Mouse (Mus musculus): Measurements from ENCODE around the gene Olfr750. TPM values are rescaled to one million over a fixed set of nuclear protein-coding genes. Genes with fewer than 3 reads are reported as not detected.

Olfr750 gene
- polyA plus RNA-seq, 1 experiment from 2014 or later: not detected

DNA sequence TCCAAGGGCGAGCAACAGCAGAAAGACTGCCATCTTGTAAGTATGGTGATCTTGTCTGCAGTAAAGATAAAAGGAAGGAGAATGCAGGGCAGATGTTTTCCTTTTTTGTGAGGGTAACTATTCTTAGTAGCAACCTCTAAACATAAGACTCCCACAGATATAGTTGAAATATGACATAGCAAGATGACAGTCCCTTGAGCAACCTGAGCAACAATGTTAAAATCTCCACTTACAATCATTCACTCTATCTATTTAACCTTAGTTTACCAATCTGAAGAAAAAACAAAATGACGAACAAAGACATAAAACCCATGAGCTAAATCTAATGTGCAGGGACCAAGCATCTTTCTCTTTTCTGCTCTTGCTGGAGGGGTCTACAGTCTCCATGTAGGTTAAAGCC, 24.2 kb downstream of the Olfr750 start, which contains the start of gene Rnase11:
TSS of gene Rnase11 (minus strand) at position 101 of the 400 bp plus-strand sequence.
- ATAC-seq (ENCODE audit: low FRiP score): no peak
- Histone ChIP-seq H3K27ac (no peak within 1 kb of the TSS), H3K4me3 (no peak within 1 kb of the TSS), H3K36me3 (no peaks in the 10 kb centered on the region), H3K4me1 (replicated peaks) (peaks cover 4% of the 10 kb centered on the region; the same call in 1 of the 2 replicates), H3K27me3 (no peaks in the 10 kb centered on the region), H3K9me3 (no peaks in the 10 kb centered on the region), H3K4me2 (no peak within 1 kb of the TSS), H3K9ac (no peak within 1 kb of the TSS)
- WGBS: 90% methylated on average over 2 of the region's 2 CpGs

GRCm38 (mm10) chr14:51047846-51048245, 26.4 kb downstream of the Olfr750 start:
- Histone ChIP-seq H3K4me1 (replicated peaks) (no peaks in the 10 kb centered on the region), H3K36me3 (no peaks in the 10 kb centered on the region), H3K27ac (no peak overlapping the region), H3K4me3 (no peak overlapping the region), H3K9me3 (no peaks in the 10 kb centered on the region), H3K9ac (no peak overlapping the region), H3K4me2 (no peak overlapping the region), H3K27me3 (no peaks in the 10 kb centered on the region)
- no peak for ATAC-seq (ENCODE audit: low FRiP score)
- WGBS: 76% methylated on average over 5 of the region's 5 CpGs

DNA sequence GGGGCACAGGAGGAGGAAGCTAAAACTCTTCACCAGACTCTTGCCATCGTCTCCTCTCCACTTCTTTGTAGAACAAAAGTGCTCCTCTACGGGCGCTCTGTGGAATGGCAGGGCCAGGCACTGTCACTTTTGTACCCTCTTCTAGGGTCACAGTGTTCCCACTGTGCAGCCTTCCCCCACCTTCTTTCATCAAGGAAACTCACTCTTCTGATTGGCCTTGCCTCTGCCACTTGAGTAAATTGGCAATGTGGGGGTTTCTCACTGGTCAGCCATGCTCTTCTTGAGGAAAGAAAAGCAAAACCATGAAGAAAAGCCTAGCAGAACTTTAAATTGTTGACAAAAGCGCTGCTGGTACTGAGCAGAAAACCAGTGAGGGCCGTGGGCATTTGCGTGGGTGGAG, 32.5 kb downstream of the Olfr750 start, which contains the start of gene Rnase9:
TSS of gene Rnase9 (minus strand) at position 101 of the 400 bp plus-strand sequence.
- Histone ChIP-seq H3K4me3 (no peak within 1 kb of the TSS), H3K27ac (no peak within 1 kb of the TSS), H3K9me3 (no peaks in the 10 kb centered on the region), H3K36me3 (no peaks in the 10 kb centered on the region), H3K4me2 (no peak within 1 kb of the TSS), H3K27me3 (no peaks in the 10 kb centered on the region), H3K9ac (no peak within 1 kb of the TSS), H3K4me1 (replicated peaks) (no peaks in the 10 kb centered on the region)
- ATAC-seq (ENCODE audit: low FRiP score): no peak
- 57% methylated on average over 6 of the region's 6 CpGs for WGBS

- H3K27ac ChIP-seq: no peak overlapping the region
- H3K4me1 ChIP-seq (replicated peaks): no peaks in the 10 kb centered on the region
- H3K9ac ChIP-seq: no peak overlapping the region
- no peak for ATAC-seq (ENCODE audit: low FRiP score)
- H3K4me3 ChIP-seq: no peak overlapping the region
- no peaks in the 10 kb centered on the region for H3K27me3 ChIP-seq
- H3K36me3 ChIP-seq: no peaks in the 10 kb centered on the region
- no peaks in the 10 kb centered on the region for H3K9me3 ChIP-seq
- 89% methylated on average over 4 of the region's 4 CpGs for WGBS
- no peak overlapping the region for H3K4me2 ChIP-seq
These were observed 38.0 kb downstream of the Olfr750 start for GRCm38 (mm10) chr14:51036214-51036613.

DNA sequence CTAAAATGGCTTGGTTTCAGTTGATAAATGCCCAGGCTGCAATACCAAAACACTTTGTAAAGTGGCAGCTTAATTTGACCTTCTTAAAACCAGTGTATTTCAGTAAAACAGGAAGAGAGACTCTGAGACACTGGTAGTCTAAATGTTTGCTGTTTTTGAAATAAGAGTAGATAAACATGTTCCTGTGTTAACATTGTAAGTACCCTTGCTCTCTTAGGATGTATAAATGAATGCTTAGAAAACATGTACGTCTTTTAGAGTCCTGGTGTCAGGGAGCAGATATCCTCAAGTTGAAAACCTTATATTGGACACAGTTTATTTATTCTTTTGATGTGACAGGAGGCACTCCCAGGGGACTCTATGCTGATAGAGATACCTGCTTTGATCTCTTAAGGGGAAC, 39.0 kb downstream of the Olfr750 start:
- 52% methylated on average over 1 of the region's 1 CpGs for WGBS
- H3K4me3 ChIP-seq: no peak overlapping the region
- no peak for ATAC-seq (ENCODE audit: low FRiP score)
- H3K36me3 ChIP-seq: no peaks in the 10 kb centered on the region
- no peak overlapping the region for H3K4me2 ChIP-seq
- H3K27ac ChIP-seq: no peak overlapping the region
- no peaks in the 10 kb centered on the region for H3K9me3 ChIP-seq
- no peak overlapping the region for H3K9ac ChIP-seq
- H3K27me3 ChIP-seq: no peaks in the 10 kb centered on the region
- no peaks in the 10 kb centered on the region for H3K4me1 ChIP-seq (replicated peaks)

DNA sequence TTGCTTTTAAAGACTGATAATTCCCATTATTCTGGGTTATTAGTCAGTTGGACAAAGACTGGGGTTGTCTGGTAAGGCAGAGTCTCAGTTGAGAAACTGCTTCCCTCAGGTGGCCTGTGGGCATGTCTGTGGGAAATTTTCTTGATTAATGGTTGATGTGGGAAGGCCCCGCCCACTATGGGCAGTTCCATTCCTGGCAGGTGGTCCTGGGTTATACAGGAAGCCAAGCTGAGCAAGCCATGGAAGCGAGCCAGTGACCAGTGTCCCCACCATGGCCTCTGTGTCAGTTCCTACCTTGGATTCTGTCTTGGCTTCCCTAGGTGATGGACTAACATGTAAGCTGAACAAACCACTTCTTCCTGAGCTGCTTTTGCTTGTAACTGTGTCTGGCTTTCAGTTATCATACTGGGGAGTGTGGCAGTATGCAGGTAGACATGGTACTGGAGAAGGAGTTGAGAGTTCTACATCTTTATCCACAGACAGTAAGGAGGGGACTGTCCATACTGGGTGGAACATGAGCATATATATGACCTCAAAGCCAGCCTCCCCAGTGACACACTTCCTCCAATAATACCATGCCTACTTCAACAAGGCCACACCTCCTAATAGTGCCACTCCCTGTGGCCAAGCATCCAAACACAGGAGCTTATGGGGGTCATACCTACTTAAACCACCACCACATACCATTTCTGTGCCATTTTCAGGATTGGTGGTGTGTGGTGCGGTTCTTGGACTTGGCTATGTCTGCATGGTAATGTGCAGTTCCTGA, 46.7 kb downstream of the Olfr750 start:
- Histone ChIP-seq H3K4me2 (no peak overlapping the region), H3K9me3 (no peaks in the 10 kb centered on the region), H3K9ac (no peak overlapping the region), H3K4me1 (replicated peaks) (no peaks in the 10 kb centered on the region), H3K27me3 (no peaks in the 10 kb centered on the region), H3K4me3 (no peak overlapping the region), H3K36me3 (no peaks in the 10 kb centered on the region), H3K27ac (no peak overlapping the region)
- WGBS: 56% methylated on average over 3 of the region's 3 CpGs
- ATAC-seq (ENCODE audit: low FRiP score): no peak

DNA sequence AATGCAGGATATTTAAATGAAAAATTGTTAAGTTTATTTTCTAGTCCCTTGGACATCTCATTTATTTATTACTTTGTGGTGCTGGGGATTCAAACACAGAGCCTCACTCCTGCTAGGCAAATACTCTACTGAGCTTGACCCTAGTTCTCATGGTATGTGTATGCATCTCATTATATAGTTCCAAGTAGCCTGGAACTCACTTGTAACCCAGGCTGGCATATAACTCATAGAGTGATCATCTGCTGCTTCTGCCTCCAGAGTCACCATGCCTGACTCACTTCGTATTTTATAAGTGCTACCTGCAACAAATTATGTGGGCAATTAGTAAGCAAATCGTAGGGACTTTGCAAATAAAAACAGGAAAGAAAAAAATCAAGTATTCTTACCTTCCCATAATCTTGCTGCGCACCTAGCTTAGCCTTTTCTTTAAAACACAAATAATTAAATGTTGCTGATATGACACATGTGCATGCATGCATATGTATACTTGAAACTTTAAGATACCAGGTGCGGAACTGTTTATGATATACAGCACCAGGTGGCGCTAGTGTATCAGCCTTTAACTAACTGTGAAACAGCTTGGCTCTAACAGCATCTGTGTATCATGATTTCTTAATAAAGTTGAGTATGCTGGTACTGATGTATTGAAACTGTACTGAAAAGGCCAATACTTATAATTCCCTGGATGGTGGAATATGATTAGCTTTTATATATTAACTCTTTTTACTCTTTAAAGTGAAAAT, 47.7 kb downstream of the Olfr750 start:
- WGBS: 37% methylated on average over 5 of the region's 5 CpGs
- H3K9ac ChIP-seq: no peak overlapping the region

GRCm38 (mm10) chr14:51024820-51025219, 49.4 kb downstream of the Olfr750 start:
- no peaks in the 10 kb centered on the region for H3K27me3 ChIP-seq
- 92% methylated on average over 1 of the region's 1 CpGs for WGBS
- H3K4me1 ChIP-seq (replicated peaks): no peaks in the 10 kb centered on the region
- no peak overlapping the region for H3K4me3 ChIP-seq
- no peak for ATAC-seq (ENCODE audit: low FRiP score)
- no peaks in the 10 kb centered on the region for H3K36me3 ChIP-seq
- no peaks in the 10 kb centered on the region for H3K9me3 ChIP-seq
- no peak overlapping the region for H3K4me2 ChIP-seq
- H3K27ac ChIP-seq: no peak overlapping the region
- no peak overlapping the region for H3K9ac ChIP-seq

More for the DNA sequence above, 47.7 kb downstream of the Olfr750 start:
- Histone ChIP-seq H3K27ac (no peak overlapping the region), H3K4me3 (no peak overlapping the region), H3K27me3 (no peaks in the 10 kb centered on the region), H3K9me3 (no peaks in the 10 kb centered on the region), H3K4me2 (no peak overlapping the region), H3K4me1 (replicated peaks) (no peaks in the 10 kb centered on the region), H3K36me3 (no peaks in the 10 kb centered on the region)
- no peak for ATAC-seq (ENCODE audit: low FRiP score)

- Histone ChIP-seq H3K4me3 (no peak overlapping the region), H3K9ac (no peak overlapping the region), H3K9me3 (no peaks in the 10 kb centered on the region), H3K36me3 (no peaks in the 10 kb centered on the region), H3K4me2 (no peak overlapping the region), H3K27me3 (no peaks in the 10 kb centered on the region), H3K27ac (no peak overlapping the region), H3K4me1 (replicated peaks) (no peaks in the 10 kb centered on the region)
- 77% methylated on average over 4 of the region's 4 CpGs for WGBS
- no peak for ATAC-seq (ENCODE audit: low FRiP score)
These were observed 50.8 kb downstream of the Olfr750 start for GRCm38 (mm10) chr14:51023457-51023856.

DNA sequence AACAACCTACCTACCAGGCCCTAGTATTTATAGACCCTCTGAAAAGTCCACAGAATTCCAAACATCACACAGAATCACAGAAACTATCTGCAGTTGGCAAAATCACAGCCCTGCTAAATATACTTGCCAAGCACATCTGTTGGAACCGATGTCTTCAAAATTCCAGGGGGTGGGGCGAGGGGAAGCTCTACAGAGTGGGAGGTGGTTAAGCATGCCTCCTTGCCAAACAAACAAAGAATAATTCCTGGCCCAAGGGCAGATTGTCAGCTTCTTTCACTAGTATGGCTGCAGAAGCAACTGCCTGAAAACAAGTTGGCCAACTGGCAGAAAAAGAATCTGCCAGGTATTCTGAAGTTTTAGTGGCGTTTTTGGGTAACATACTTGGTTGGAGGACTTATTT, 57.0 kb downstream of the Olfr750 start:
- H3K4me1 ChIP-seq (replicated peaks): no peaks in the 10 kb centered on the region
- WGBS: 81% methylated on average over 3 of the region's 3 CpGs
- no peaks in the 10 kb centered on the region for H3K9me3 ChIP-seq
- no peaks in the 10 kb centered on the region for H3K36me3 ChIP-seq
- no peak for ATAC-seq (ENCODE audit: low FRiP score)
- no peak overlapping the region for H3K27ac ChIP-seq
- no peak overlapping the region for H3K4me3 ChIP-seq
- no peak overlapping the region for H3K9ac ChIP-seq
- H3K27me3 ChIP-seq: no peaks in the 10 kb centered on the region
- no peak overlapping the region for H3K4me2 ChIP-seq
